Mouse (Mus musculus) brown adipose tissue, adult 24 weeks (tissue): ENCODE measurements around the gene Srebf1. TPM values are rescaled to one million over a fixed set of nuclear protein-coding genes. Genes with fewer than 3 reads are reported as not detected.
A peak's percentile ranks its signal among the peaks of the same experiment; 100 is the strongest.

Source experiments
- H3K27ac ChIP-seq: fragments of 200-500 bp; replicated peaks from 2 replicates; pipeline ENCODE4 v1.5.1; 2012; ENCODE audit warnings: low read depth, mild to moderate bottlenecking, low read length
- H3K4me1 ChIP-seq: fragments of 200-500 bp; 2 replicates; pipeline ENCODE4 v1.6.1; 2012; ENCODE audit warnings: low read length, mixed read lengths; ENCODE audit not compliant: control insufficient read depth, insufficient read depth, insufficient read length
- H3K4me3 ChIP-seq: fragments of 200-500 bp; 2 replicates; pipeline ENCODE4 v1.5.1; 2012; ENCODE audit warnings: low read depth, mild to moderate bottlenecking, low read length, moderate library complexity; ENCODE audit not compliant: insufficient read depth
- polyA plus RNA-seq: library from polyadenylated mRNA; stranded (reverse); fragments of >200 nt; gene quantifications from 2 replicates; pipeline ENCODE4 v1.2.4, GENCODE M21; 2012; ENCODE audit not compliant: missing spikeins, insufficient read depth, insufficient read length

The Srebf1 gene
- polyA plus RNA-seq, 1 experiment: 192 TPM

- Histone ChIP-seq H3K4me1 (peaks cover 30% of the 10 kb centered on the region), H3K4me3 (no peak overlapping the region), H3K27ac (no peak overlapping the region)
Observed at GRCm38 (mm10) chr11:60184346-60185325, 37.7 kb downstream of the Srebf1 start.

- Histone ChIP-seq H3K4me1 (peaks cover 30% of the 10 kb centered on the region), H3K27ac (no peak overlapping the region), H3K4me3 (no peak overlapping the region)
Observed at GRCm38 (mm10) chr11:60182741-60183140, 39.6 kb downstream of the Srebf1 start.

- H3K4me1 ChIP-seq: peaks cover 34% of the 10 kb centered on the region
- no peak overlapping the region for H3K4me3 ChIP-seq
- H3K27ac ChIP-seq: no peak overlapping the region
Observed at GRCm38 (mm10) chr11:60182116-60182670, 40.2 kb downstream of the Srebf1 start.

- Histone ChIP-seq H3K27ac (no peak overlapping the region), H3K4me3 (no peak overlapping the region), H3K4me1 (peaks cover 33% of the 10 kb centered on the region)
Observed at GRCm38 (mm10) chr11:60178506-60178905, 43.9 kb downstream of the Srebf1 start.

- H3K4me1 ChIP-seq: peaks cover 36% of the 10 kb centered on the region
- H3K27ac ChIP-seq: no peak overlapping the region
- no peak overlapping the region; the same call in 1 of the 2 replicates for H3K4me3 ChIP-seq
Observed at GRCm38 (mm10) chr11:60178005-60178404, 44.4 kb downstream of the Srebf1 start.

GRCm38 (mm10) chr11:60176975-60177657 lies 45.3 kb downstream of the Srebf1 start:
- Histone ChIP-seq H3K27ac (peak overlapping the region; percentile 59), H3K4me1 (peaks cover 32% of the 10 kb centered on the region)

GRCm38 (mm10) chr11:60176182-60176974 lies 46.0 kb downstream of the Srebf1 start:
- Histone ChIP-seq H3K27ac (peak overlapping the region; percentile 59), H3K4me1 (peaks cover 25% of the 10 kb centered on the region; the same call in 1 of the 2 replicates), H3K4me3 (peak overlapping the region; percentile 64)

More at GRCm38 (mm10) chr11:60176975-60177657, 45.3 kb downstream of the Srebf1 start:
- H3K4me3 ChIP-seq: peak overlapping the region; percentile 64

- no peak overlapping the region for H3K27ac ChIP-seq
- peaks cover 25% of the 10 kb centered on the region; the same call in 1 of the 2 replicates for H3K4me1 ChIP-seq
- peak overlapping the region; percentile 64 for H3K4me3 ChIP-seq
Observed at GRCm38 (mm10) chr11:60175371-60176181, 46.8 kb downstream of the Srebf1 start.

- Histone ChIP-seq H3K4me1 (peaks cover 21% of the 10 kb centered on the region; the same call in 1 of the 2 replicates), H3K27ac (peak overlapping the region; percentile 9; the same call in 1 of the 2 replicates), H3K4me3 (no peak overlapping the region)
Observed at GRCm38 (mm10) chr11:60173606-60174184, 48.7 kb downstream of the Srebf1 start.

GRCm38 (mm10) chr11:60172074-60172473 lies 50.3 kb downstream of the Srebf1 start:
- H3K27ac ChIP-seq: no peak overlapping the region
- no peak overlapping the region for H3K4me3 ChIP-seq
- H3K4me1 ChIP-seq: 0 out of 2 replicates have a peak, but pooled peaks cover 10% of the 10 kb centered on the region

GRCm38 (mm10) chr11:60168780-60169179 lies 53.6 kb downstream of the Srebf1 start:
- Histone ChIP-seq H3K4me1 (peaks cover 15% of the 10 kb centered on the region), H3K4me3 (no peak overlapping the region), H3K27ac (no peak overlapping the region)

- Histone ChIP-seq H3K4me1 (peaks cover 8% of the 10 kb centered on the region), H3K27ac (no peak overlapping the region), H3K4me3 (no peak overlapping the region)
Observed at GRCm38 (mm10) chr11:60165076-60165475, 57.3 kb downstream of the Srebf1 start.

- Histone ChIP-seq H3K4me3 (no peak overlapping the region), H3K4me1 (peaks cover 8% of the 10 kb centered on the region), H3K27ac (no peak overlapping the region)
Observed at GRCm38 (mm10) chr11:60164450-60164849, 57.9 kb downstream of the Srebf1 start.
